Mouse (Mus musculus) MEL (cell line): Measurements from ENCODE around the gene Pls3. TPM values are rescaled to one million over a fixed set of nuclear protein-coding genes. Genes with fewer than 3 reads are reported as not detected.

ENCODE experiments used
- DNase-seq: peaks from one replicate; pipeline ENCODE4 v3.0.0; 2011; ENCODE audit warnings: low read depth, low spot score
- H3K27ac ChIP-seq: 2 replicates; pipeline ENCODE4 v1.5.1; 2012; ENCODE audit warnings: low read depth, mild to moderate bottlenecking, control low read depth, low read length, moderate library complexity; ENCODE audit not compliant: control insufficient read depth
- H3K27me3 ChIP-seq, 2 experiments: fragments of 150-350 bp in 1 of 2; sonication (generic) in 1 of 2; 2 replicates each; pipeline ENCODE4 v1.6.1; 2012; ENCODE audit warnings: low read length in 2 of 2, mild to moderate bottlenecking in 2 of 2, improper control_type of control experiment in 1 of 2, moderate library complexity in 1 of 2; ENCODE audit not compliant: insufficient read depth in 2 of 2, control insufficient read depth in 1 of 2
- H3K36me3 ChIP-seq, 2 experiments: 2 replicates each; pipeline ENCODE4 v1.6.1; 2012 to 2014; ENCODE audit warnings: low read length in 2 of 2, improper control_type of control experiment in 1 of 2, inconsistent platforms in 1 of 2, mild to moderate bottlenecking in 1 of 2; ENCODE audit not compliant: insufficient read depth in 2 of 2, control insufficient read depth in 1 of 2
- H3K4me1 ChIP-seq, 2 experiments: fragments of 150-350 bp in 1 of 2; sonication (generic) in 1 of 2; 2 replicates each; pipeline ENCODE4 v1.6.1; 2012; ENCODE audit warnings: low read length in 2 of 2, improper control_type of control experiment in 1 of 2, mild to moderate bottlenecking in 1 of 2; ENCODE audit not compliant: insufficient read depth in 2 of 2, control insufficient read depth in 1 of 2
- H3K4me3 ChIP-seq, 2 experiments: fragments of 150-350 bp in 1 of 2; sonication (generic) in 1 of 2; 2 replicates each; pipeline ENCODE4 v1.5.1; 2012; ENCODE audit warnings: low read depth in 2 of 2, low read length in 2 of 2, mild to moderate bottlenecking in 2 of 2, moderate library complexity in 2 of 2, control low read depth in 1 of 2, improper control_type of control experiment in 1 of 2; ENCODE audit not compliant: control insufficient read depth in 1 of 2, insufficient read depth in 1 of 2
- H3K79me2 ChIP-seq: 2 replicates; pipeline ENCODE4 v1.6.1; 2012; ENCODE audit warnings: mild to moderate bottlenecking, low read length, moderate library complexity; ENCODE audit not compliant: control insufficient read depth, poor library complexity, insufficient read depth
- H3K9ac ChIP-seq: 2 replicates; pipeline ENCODE4 v1.6.1; 2012; ENCODE audit warnings: low read depth, mild to moderate bottlenecking, control low read depth, low read length, moderate library complexity; ENCODE audit not compliant: control insufficient read depth, poor library complexity, severe bottlenecking
- H3K9me3 ChIP-seq: fragments of 150-350 bp; sonication (generic); replicated peaks from 2 replicates; pipeline ENCODE4 v1.6.1; 2012; ENCODE audit warnings: mild to moderate bottlenecking, low read length, improper control_type of control experiment, moderate library complexity; ENCODE audit not compliant: insufficient read depth
- CTCF ChIP-seq, 3 experiments: IDR thresholded peaks in 2 of 3; conservative IDR thresholded peaks in 1 of 3; 2 replicates each; pipeline ENCODE4 v1.5.1; 2011 to 2012; ENCODE audit warnings: low read length in 3 of 3, low read depth in 2 of 3, mild to moderate bottlenecking in 2 of 3, improper control_type of control experiment in 1 of 3, inconsistent platforms in 1 of 3, mixed read lengths in 1 of 3, moderate library complexity in 1 of 3; ENCODE audit not compliant: control insufficient read depth in 1 of 3, insufficient read depth in 1 of 3, poor library complexity in 1 of 3, severe bottlenecking in 1 of 3
- E2F4 ChIP-seq: IDR thresholded peaks from 2 replicates; pipeline ENCODE4 v1.6.1; 2011; ENCODE audit warnings: low read depth, low read length, improper control_type of control experiment, borderline replicate concordance
- EP300 ChIP-seq, 2 experiments: IDR thresholded peaks; 2 replicates each; pipeline ENCODE4 v1.6.1; 2011; ENCODE audit warnings: improper control_type of control experiment in 2 of 2, low read length in 2 of 2, low read depth in 1 of 2, mild to moderate bottlenecking in 1 of 2
- MAFK ChIP-seq: IDR thresholded peaks from 2 replicates; pipeline ENCODE4 v1.6.1; 2011; ENCODE audit warnings: low read depth, mild to moderate bottlenecking, low read length, improper control_type of control experiment, borderline replicate concordance
- MAX ChIP-seq: IDR thresholded peaks from 2 replicates; pipeline ENCODE4 v1.6.1; 2011; ENCODE audit warnings: low read length, improper control_type of control experiment
- MAZ ChIP-seq: IDR thresholded peaks from 2 replicates; pipeline ENCODE4 v1.6.1; 2012; ENCODE audit warnings: low read depth, mild to moderate bottlenecking, inconsistent platforms, low read length, improper control_type of control experiment
- MXI1 ChIP-seq: IDR thresholded peaks from 2 replicates; pipeline ENCODE4 v1.6.1; 2011; ENCODE audit warnings: mild to moderate bottlenecking, low read depth, low read length, improper control_type of control experiment
- MYB ChIP-seq: IDR thresholded peaks from 2 replicates; pipeline ENCODE4 v1.6.1; 2011; ENCODE audit warnings: mild to moderate bottlenecking, low read depth, low read length, improper control_type of control experiment
- MYC ChIP-seq: IDR thresholded peaks from 2 replicates; pipeline ENCODE4 v1.6.1; 2011; ENCODE audit warnings: low read depth, mild to moderate bottlenecking, low read length, improper control_type of control experiment, moderate library complexity
- POLR2AphosphoS2 ChIP-seq: IDR thresholded peaks from 2 replicates; pipeline ENCODE4 v1.6.1; 2011; ENCODE audit warnings: low read length, improper control_type of control experiment
- RCOR1 ChIP-seq: IDR thresholded peaks from 2 replicates; pipeline ENCODE4 v1.6.1; 2012; ENCODE audit warnings: low read depth, mild to moderate bottlenecking, inconsistent platforms, low read length, improper control_type of control experiment
- SIN3A ChIP-seq: IDR thresholded peaks from 2 replicates; pipeline ENCODE4 v1.6.1; 2012; ENCODE audit warnings: low read length, improper control_type of control experiment, inconsistent platforms
- SMC3 ChIP-seq: IDR thresholded peaks from 2 replicates; pipeline ENCODE4 v1.6.1; 2011; ENCODE audit warnings: low read depth, low read length, improper control_type of control experiment
- TAL1 ChIP-seq: IDR thresholded peaks from 2 replicates; pipeline ENCODE4 v1.6.1; 2012; ENCODE audit warnings: mild to moderate bottlenecking, inconsistent platforms, low read length, moderate library complexity, mixed read lengths
- TBP ChIP-seq: IDR thresholded peaks from 2 replicates; pipeline ENCODE4 v1.8.0; 2011; ENCODE audit warnings: low read depth, low read length, improper control_type of control experiment
- TCF12 ChIP-seq: IDR thresholded peaks from 2 replicates; pipeline ENCODE4 v1.6.1; 2014; ENCODE audit warnings: low read depth, mild to moderate bottlenecking, inconsistent platforms, low read length, improper control_type of control experiment, moderate library complexity
- USF1 ChIP-seq: IDR thresholded peaks from 2 replicates; pipeline ENCODE4 v1.6.1; 2014; ENCODE audit warnings: low read depth, mild to moderate bottlenecking, inconsistent platforms, low read length, improper control_type of control experiment, moderate library complexity
- ZC3H11A ChIP-seq: IDR thresholded peaks from 2 replicates; pipeline ENCODE4 v1.6.1; 2012; ENCODE audit warnings: low read depth, mild to moderate bottlenecking, inconsistent platforms, low read length, improper control_type of control experiment
- ZMIZ1 ChIP-seq: IDR thresholded peaks from 2 replicates; pipeline ENCODE4 v1.6.1; 2012; ENCODE audit warnings: low read depth, mild to moderate bottlenecking, inconsistent platforms, low read length, improper control_type of control experiment, moderate library complexity
- polyA plus RNA-seq, 2 experiments: library from polyadenylated mRNA; stranded (reverse) in 1 of 2; unstranded in 1 of 2; fragments of >175 nt in 1 of 2; fragments of >200 nt in 1 of 2; gene quantifications; 2 replicates each; pipeline versions ENCODE4 v1.2.1 to v1.2.4; 2012; ENCODE audit warnings: low replicate concordance in 2 of 2, low read depth in 1 of 2; ENCODE audit not compliant: insufficient read length in 2 of 2, insufficient read depth in 1 of 2, missing spikeins in 1 of 2
- total RNA-seq: library from RNA; depleted of rRNA; stranded (reverse); fragments of 300-350 nt; gene quantifications from 2 replicates; pipeline ENCODE4 v1.2.3, GENCODE M21; 2012

The Pls3 gene
- total and polyA plus RNA-seq, 3 experiments = 1.7 to 4.3 TPM; not detected in 1

GRCm38 (mm10) chrX:75834286-75834685, 40.7 kb downstream of the Pls3 start:
- Histone ChIP-seq H3K9ac (no peak overlapping the region), H3K79me2 (no peaks in the 10 kb centered on the region), H3K36me3 (no peaks in the 10 kb centered on the region), H3K4me3 (no peak overlapping the region), H3K4me1 (no peaks in the 10 kb centered on the region), H3K27ac (no peak overlapping the region), H3K27me3 (no peaks in the 10 kb centered on the region)
- no peak for DNase-seq
- TF ChIP-seq MAX (no peak), MYC (no peak)
- TF ChIP-seq, all 39 proteins: peak for 0
- H3K9me3 ChIP-seq = no peaks in the 10 kb centered on the region

DNA sequence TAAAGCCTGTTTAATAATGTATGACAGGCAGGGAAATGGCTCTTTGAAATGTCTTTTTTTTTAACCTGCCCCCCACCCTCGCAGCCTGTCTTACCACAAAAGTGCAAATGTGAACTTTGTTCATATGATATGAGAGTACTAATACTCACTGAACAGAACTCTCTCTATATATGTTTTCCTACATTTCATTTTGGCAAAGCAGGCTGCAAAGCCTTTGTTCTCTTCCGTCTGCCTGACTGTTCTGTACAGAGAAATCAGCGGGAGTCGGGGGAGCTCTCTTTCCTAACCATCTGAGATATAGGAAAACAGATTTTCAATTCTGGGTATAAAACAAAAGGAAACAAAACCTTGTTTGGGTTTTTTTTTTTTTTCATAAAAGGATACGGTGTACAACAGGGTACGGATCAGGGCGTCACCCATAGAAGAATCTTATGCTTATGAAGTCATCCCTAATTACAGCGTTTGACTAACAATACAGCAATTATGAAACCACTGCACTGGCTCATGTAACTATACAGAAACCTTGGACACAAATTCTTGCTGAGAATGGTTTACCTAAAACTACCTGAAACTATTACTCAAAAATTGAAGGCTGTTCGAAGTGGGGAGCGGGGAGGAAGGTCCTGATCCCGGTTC, 41.9 kb downstream of the Pls3 start:
- H3K27ac ChIP-seq = no peak overlapping the region
- H3K27me3 ChIP-seq = no peaks in the 10 kb centered on the region
- TF ChIP-seq ZMIZ1 (no peak), TAL1 (no peak), POLR2AphosphoS2 (no peak), MAZ (no peak), TBP (no peak), EP300 (IDR thresholded peaks at IDR 0.05; ENCODE audit: low read depth in 1 of 2, low read length in 2 of 2) (no peak), CTCF (IDR thresholded peaks at IDR 0.05 in 2 of 3, conservative IDR thresholded peaks at IDR 0.05 in 1 of 3; ENCODE audit: control insufficient read depth in 1 of 3, insufficient read depth in 1 of 3, low read depth in 2 of 3, low read length in 3 of 3, poor library complexity in 1 of 3, severe bottlenecking in 1 of 3) (no peak), E2F4 (no peak), SIN3A (no peak), MXI1 (no peak), USF1 (no peak), TCF12 (no peak), RCOR1 (no peak), SMC3 (no peak), MAX (no peak), MAFK (no peak), MYB (no peak), ZC3H11A (no peak)
- H3K4me1 ChIP-seq = no peaks in the 10 kb centered on the region
- no peak overlapping the region for H3K9ac ChIP-seq
- H3K4me3 ChIP-seq = no peak overlapping the region
- no peaks in the 10 kb centered on the region for H3K79me2 ChIP-seq
- H3K9me3 ChIP-seq = no peaks in the 10 kb centered on the region
- no peak for DNase-seq
- no peaks in the 10 kb centered on the region for H3K36me3 ChIP-seq
